Mouse (Mus musculus) embryonic fibroblast, embryonic 13.5 days (primary cell): ENCODE measurements around the gene Ttc41.

Source experiments
- CTCF ChIP-seq: IDR thresholded peaks from 2 replicates; pipeline ENCODE4 v1.5.1; 2011; ENCODE audit warnings: mild to moderate bottlenecking, control low read depth, low read length, moderate library complexity, borderline replicate concordance; ENCODE audit not compliant: insufficient read depth
- POLR2A ChIP-seq: IDR thresholded peaks from 2 replicates; pipeline ENCODE4 v1.6.1; 2011; ENCODE audit warnings: low read depth, mild to moderate bottlenecking, control low read depth, low read length, moderate library complexity

GRCm38 (mm10) chr10:86779816-86780500 is 74.3 kb downstream of the Ttc41 start:
- TF ChIP-seq CTCF (no peak), POLR2A (no peak)
